Mouse (Mus musculus) mesoderm, embryonic 11.5 days (tissue): ENCODE results near the gene Npas3.

Experiments
- DNase-seq: peaks from one replicate; pipeline ENCODE4 v3.0.0-alpha.2; 2012; ENCODE audit warnings: low read depth, low spot score

Gene Npas3

GRCm38 (mm10) chr12:54053598-54053997, 805.1 kb downstream of the Npas3 start:
- DNase-seq: no peak

- DNase-seq: peak; percentile 88
These were observed 812.3 kb downstream of the Npas3 start for GRCm38 (mm10) chr12:54060732-54061131.

GRCm38 (mm10) chr12:54061168-54061567, 812.7 kb downstream of the Npas3 start:
- no peak for DNase-seq

GRCm38 (mm10) chr12:54064986-54065385, 816.5 kb downstream of the Npas3 start:
- DNase-seq: no peak

GRCm38 (mm10) chr12:54065607-54066006, 817.1 kb downstream of the Npas3 start:
- no peak for DNase-seq

GRCm38 (mm10) chr12:54067419-54067818, 818.9 kb downstream of the Npas3 start:
- no peak for DNase-seq

- DNase-seq: peak; percentile 76
These were observed 819.6 kb downstream of the Npas3 start for GRCm38 (mm10) chr12:54067886-54068756.

- no peak for DNase-seq
These were observed 820.3 kb downstream of the Npas3 start for GRCm38 (mm10) chr12:54068757-54069146.

GRCm38 (mm10) chr12:54074012-54074411, 825.5 kb downstream of the Npas3 start:
- no peak for DNase-seq

GRCm38 (mm10) chr12:54080996-54081395, 832.5 kb downstream of the Npas3 start:
- DNase-seq: no peak

- no peak for DNase-seq
These were observed 845.3 kb downstream of the Npas3 start for GRCm38 (mm10) chr12:54093729-54094128.

GRCm38 (mm10) chr12:54096492-54096891, 848.0 kb downstream of the Npas3 start:
- DNase-seq: no peak

- DNase-seq: no peak
These were observed 849.7 kb downstream of the Npas3 start for GRCm38 (mm10) chr12:54098136-54098535.

GRCm38 (mm10) chr12:54098785-54099184, 850.3 kb downstream of the Npas3 start:
- DNase-seq: peak; percentile 80

- no peak for DNase-seq
These were observed 851.0 kb downstream of the Npas3 start for GRCm38 (mm10) chr12:54099458-54099857.

GRCm38 (mm10) chr12:54101307-54101870, 852.9 kb downstream of the Npas3 start:
- no peak for DNase-seq

- no peak for DNase-seq
These were observed 854.0 kb downstream of the Npas3 start for GRCm38 (mm10) chr12:54102500-54102899.

- no peak for DNase-seq
These were observed 857.1 kb downstream of the Npas3 start for GRCm38 (mm10) chr12:54105531-54105930.

- no peak for DNase-seq
These were observed 857.5 kb downstream of the Npas3 start for GRCm38 (mm10) chr12:54105946-54106345.

- DNase-seq: no peak
These were observed 861.9 kb downstream of the Npas3 start for GRCm38 (mm10) chr12:54110342-54110741.

- no peak for DNase-seq
These were observed 862.5 kb downstream of the Npas3 start for GRCm38 (mm10) chr12:54110930-54111329.

- no peak for DNase-seq
These were observed 871.9 kb downstream of the Npas3 start for GRCm38 (mm10) chr12:54120386-54120785.

GRCm38 (mm10) chr12:54121286-54121685, 872.8 kb downstream of the Npas3 start:
- DNase-seq: no peak
